Mouse (Mus musculus): ENCODE measurements around the gene Zfhx2.

DNA sequence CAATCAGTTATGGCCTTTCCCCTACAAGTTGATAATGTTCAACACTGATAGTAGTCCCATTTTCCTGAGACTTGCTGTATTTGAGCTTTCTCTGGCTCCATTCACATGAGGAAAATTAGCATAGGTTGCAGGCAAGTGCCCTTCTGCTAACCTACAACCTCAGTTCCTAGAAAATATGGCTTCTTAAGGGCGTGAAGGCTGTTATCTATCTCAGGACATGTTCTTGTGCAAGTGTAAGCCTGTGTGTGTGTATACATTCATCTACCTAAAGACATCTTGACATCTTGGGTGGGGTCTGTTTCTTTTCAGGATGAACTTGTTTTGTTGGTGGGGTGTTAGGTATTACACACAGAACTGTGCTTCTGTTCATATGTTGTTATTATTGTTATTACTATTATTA, 33.1 kb downstream of the Zfhx2 start:
- no peak for TF ChIP-seq CTCF (IDR thresholded peaks at IDR 0.05; ENCODE audit: low read depth)
- no peak for TF ChIP-seq EP300 (optimal IDR thresholded peaks at IDR 0.05)
